Mouse (Mus musculus): Measurements from ENCODE around the gene Ndufaf2. TPM values are rescaled to one million over a fixed set of nuclear protein-coding genes. Genes with fewer than 3 reads are reported as not detected.

Gene Ndufaf2
- total RNA-seq, 1 experiment = 41.1 TPM

DNA sequence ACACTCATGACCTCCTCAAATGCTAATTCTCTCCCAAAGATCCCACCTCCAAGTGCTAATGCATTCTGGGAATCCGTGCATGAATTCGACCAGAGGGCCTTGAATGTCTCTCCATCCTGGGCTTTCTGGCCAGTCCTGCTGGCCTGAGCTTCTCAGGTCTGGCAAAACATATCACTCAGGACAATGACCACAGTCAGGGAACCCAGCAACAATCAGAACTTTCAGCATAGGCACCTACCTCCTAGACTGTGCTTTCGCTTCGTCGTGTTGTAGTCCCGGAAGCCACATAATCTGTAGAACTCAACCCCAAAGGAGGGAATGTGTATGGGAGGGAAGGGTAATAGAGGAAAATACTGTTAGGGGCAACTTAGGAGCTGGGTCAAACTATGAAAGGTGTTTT lies 179.0 kb downstream of the Ndufaf2 start:
- no peaks in the 10 kb centered on the region for H3K9me3 ChIP-seq (ENCODE audit: control insufficient read depth, insufficient read depth, low read depth, low read length)
- TF ChIP-seq ZNF384 (IDR thresholded peaks at IDR 0.05; ENCODE audit: low read depth, low read length) (no peak), HCFC1 (IDR thresholded peaks at IDR 0.05; ENCODE audit: borderline replicate concordance, insufficient read depth, low read length) (no peak)
- H3K4me1 ChIP-seq (ENCODE audit: control insufficient read depth in 2 of 2, insufficient read depth in 2 of 2, low read length in 2 of 2, poor library complexity in 1 of 2) = no peaks in the 10 kb centered on the region
- in situ Hi-C loops (cut with MboI; ENCODE audit: low sequenced_read_pairs in 2 of 2, unreplicated experiment in 2 of 2) = no loop called here
- DNase-seq (ENCODE audit: low read depth, low spot score) = no peak
- H3K36me3 ChIP-seq (ENCODE audit: control insufficient read depth, insufficient read depth, low read length, poor library complexity, severe bottlenecking) = no peaks in the 10 kb centered on the region
- no peak overlapping the region for H3K9ac ChIP-seq (ENCODE audit: insufficient read depth, low read depth, low read length, poor library complexity, severe bottlenecking)
- H3K4me3 ChIP-seq (ENCODE audit: insufficient read depth in 1 of 2, low read depth in 1 of 2, low read length in 2 of 2, poor library complexity in 1 of 2, severe bottlenecking in 1 of 2) = no peak overlapping the region
- no peak overlapping the region for H3K27ac ChIP-seq (ENCODE audit: insufficient read depth, low read depth, low read length, poor library complexity, severe bottlenecking)

DNA sequence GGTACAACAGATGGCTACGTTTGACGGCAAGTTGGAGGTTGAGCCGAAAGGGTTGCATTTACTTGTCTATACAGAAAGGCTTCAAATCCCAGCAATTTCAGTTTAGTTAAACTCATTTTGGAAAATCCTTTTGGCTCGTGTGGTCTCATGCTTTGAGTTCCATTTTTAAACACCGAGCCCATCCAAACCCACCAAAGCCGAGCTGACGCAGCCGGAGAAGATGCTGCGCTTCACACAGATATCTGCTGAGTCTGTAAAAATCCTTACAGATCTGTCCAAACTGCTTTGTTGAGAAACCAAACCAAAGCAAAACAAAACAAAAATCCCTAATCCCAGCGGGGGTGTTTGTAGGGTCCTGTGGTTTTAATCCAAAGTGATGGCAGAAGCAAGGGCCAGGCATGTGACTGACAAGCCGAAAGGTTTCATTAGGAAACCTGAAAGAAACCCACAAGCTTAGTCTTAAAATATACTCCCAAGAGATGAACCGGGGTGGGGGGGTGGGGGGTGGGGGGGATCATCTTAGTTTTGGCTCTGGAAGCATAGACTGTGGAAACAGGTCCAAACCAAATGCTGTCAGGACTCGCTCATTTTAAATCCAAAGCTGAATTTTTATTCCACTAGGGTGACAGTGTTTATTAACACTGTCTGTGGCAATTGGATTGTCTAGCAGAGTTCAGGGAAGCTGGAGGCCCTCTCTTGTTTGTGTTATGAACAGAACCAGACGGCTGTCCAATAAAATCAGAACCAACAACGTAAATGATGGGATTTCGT lies 181.4 kb downstream of the Ndufaf2 start:
- Histone ChIP-seq H3K36me3 (ENCODE audit: control insufficient read depth, insufficient read depth, low read length, poor library complexity, severe bottlenecking) (no peaks in the 10 kb centered on the region), H3K27ac (ENCODE audit: insufficient read depth, low read depth, low read length, poor library complexity, severe bottlenecking) (no peak overlapping the region), H3K9ac (ENCODE audit: insufficient read depth, low read depth, low read length, poor library complexity, severe bottlenecking) (no peak overlapping the region), H3K4me1 (ENCODE audit: control insufficient read depth in 2 of 2, insufficient read depth in 2 of 2, low read length in 2 of 2, poor library complexity in 1 of 2) (no peaks in the 10 kb centered on the region), H3K4me3 (ENCODE audit: insufficient read depth in 1 of 2, low read depth in 1 of 2, low read length in 2 of 2, poor library complexity in 1 of 2, severe bottlenecking in 1 of 2) (no peak overlapping the region), H3K9me3 (ENCODE audit: control insufficient read depth, insufficient read depth, low read depth, low read length) (no peaks in the 10 kb centered on the region)
- no peak for DNase-seq (ENCODE audit: low read depth, low spot score)
- TF ChIP-seq MAFK (IDR thresholded peaks at IDR 0.05; ENCODE audit: insufficient read depth, low read depth, low read length) (0 out of 2 replicates have a peak, but pooled peaks have one; percentile 12), ZC3H11A (IDR thresholded peaks at IDR 0.05; ENCODE audit: borderline replicate concordance, low read depth, low read length) (no peak), CHD2 (IDR thresholded peaks at IDR 0.05; ENCODE audit: low read depth, low read length) (no peak), HCFC1 (IDR thresholded peaks at IDR 0.05; ENCODE audit: borderline replicate concordance, insufficient read depth, low read length) (no peak)
- in situ Hi-C loops (cut with MboI; ENCODE audit: low sequenced_read_pairs in 2 of 2, unreplicated experiment in 2 of 2) = no loop called here

DNA sequence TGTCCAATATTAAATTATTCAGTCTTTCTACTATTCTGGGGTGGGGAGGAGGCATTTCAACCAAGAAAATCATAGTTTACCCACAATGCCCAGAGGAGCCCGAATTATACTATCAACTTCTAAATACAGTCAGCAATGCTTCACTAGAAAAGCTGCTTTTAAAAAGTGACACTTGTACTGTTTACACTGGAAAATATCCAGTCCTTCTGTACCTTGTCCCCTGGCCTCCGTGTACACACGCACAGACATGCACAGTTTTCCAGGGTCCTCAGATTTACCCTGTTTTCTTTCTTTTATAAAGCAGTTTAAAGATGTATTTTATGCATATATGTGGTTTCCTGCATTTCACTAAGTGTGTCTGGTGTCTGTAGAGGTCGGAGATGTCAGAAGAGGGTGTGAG lies 186.0 kb downstream of the Ndufaf2 start:
- no peak overlapping the region for H3K4me3 ChIP-seq (ENCODE audit: insufficient read depth in 1 of 2, low read depth in 1 of 2, low read length in 2 of 2, poor library complexity in 1 of 2, severe bottlenecking in 1 of 2)
- no peak overlapping the region for H3K27ac ChIP-seq (ENCODE audit: insufficient read depth, low read depth, low read length, poor library complexity, severe bottlenecking)
- no peak overlapping the region for H3K9ac ChIP-seq (ENCODE audit: insufficient read depth, low read depth, low read length, poor library complexity, severe bottlenecking)
- H3K9me3 ChIP-seq (ENCODE audit: control insufficient read depth, insufficient read depth, low read depth, low read length) = no peaks in the 10 kb centered on the region
- in situ Hi-C loops (cut with MboI; ENCODE audit: low sequenced_read_pairs in 2 of 2, unreplicated experiment in 2 of 2) = no loop called here
- TF ChIP-seq HCFC1 (IDR thresholded peaks at IDR 0.05; ENCODE audit: borderline replicate concordance, insufficient read depth, low read length) (no peak), CHD2 (IDR thresholded peaks at IDR 0.05; ENCODE audit: low read depth, low read length) (no peak), MAFK (IDR thresholded peaks at IDR 0.05; ENCODE audit: insufficient read depth, low read depth, low read length) (no peak), ZNF384 (IDR thresholded peaks at IDR 0.05; ENCODE audit: low read depth, low read length) (no peak), ZC3H11A (IDR thresholded peaks at IDR 0.05; ENCODE audit: borderline replicate concordance, low read depth, low read length) (no peak)
- no peaks in the 10 kb centered on the region for H3K36me3 ChIP-seq (ENCODE audit: control insufficient read depth, insufficient read depth, low read length, poor library complexity, severe bottlenecking)
- DNase-seq (ENCODE audit: low read depth, low spot score) = no peak
- H3K4me1 ChIP-seq (ENCODE audit: control insufficient read depth in 2 of 2, insufficient read depth in 2 of 2, low read length in 2 of 2, poor library complexity in 1 of 2) = peaks cover 0 to 4% of the 10 kb centered on the region in 2 experiments; a peak in 1 of 4 replicates

DNA sequence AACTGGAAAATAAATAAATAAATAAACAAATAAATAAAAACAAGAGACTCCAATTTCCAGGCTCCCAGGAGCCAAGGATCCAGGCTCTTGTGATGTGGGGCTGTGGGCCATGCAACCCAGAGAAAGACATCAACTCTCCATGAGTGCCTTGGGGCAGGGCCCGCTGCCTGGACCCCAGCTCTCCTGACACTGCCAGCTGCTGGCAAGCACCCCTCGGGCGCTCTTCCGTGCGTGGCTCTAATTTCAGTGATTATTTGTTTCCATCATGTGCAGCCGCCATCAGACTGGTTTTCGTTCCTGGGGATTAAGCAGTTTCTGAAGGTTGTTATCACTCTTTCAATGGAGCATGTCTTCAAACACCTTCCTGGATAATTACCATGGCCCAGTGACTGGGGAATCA lies 186.6 kb downstream of the Ndufaf2 start:
- in situ Hi-C loops (cut with MboI; ENCODE audit: low sequenced_read_pairs in 2 of 2, unreplicated experiment in 2 of 2) = no loop called here
- Histone ChIP-seq H3K9me3 (ENCODE audit: control insufficient read depth, insufficient read depth, low read depth, low read length) (no peaks in the 10 kb centered on the region), H3K4me3 (ENCODE audit: insufficient read depth in 1 of 2, low read depth in 1 of 2, low read length in 2 of 2, poor library complexity in 1 of 2, severe bottlenecking in 1 of 2) (no peak overlapping the region), H3K4me1 (ENCODE audit: control insufficient read depth in 2 of 2, insufficient read depth in 2 of 2, low read length in 2 of 2, poor library complexity in 1 of 2) (peaks cover 0 to 4% of the 10 kb centered on the region in 2 experiments; a peak in 1 of 4 replicates), H3K27ac (ENCODE audit: insufficient read depth, low read depth, low read length, poor library complexity, severe bottlenecking) (no peak overlapping the region), H3K9ac (ENCODE audit: insufficient read depth, low read depth, low read length, poor library complexity, severe bottlenecking) (no peak overlapping the region), H3K36me3 (ENCODE audit: control insufficient read depth, insufficient read depth, low read length, poor library complexity, severe bottlenecking) (no peaks in the 10 kb centered on the region)
- TF ChIP-seq CHD2 (IDR thresholded peaks at IDR 0.05; ENCODE audit: low read depth, low read length) (no peak), MAFK (IDR thresholded peaks at IDR 0.05; ENCODE audit: insufficient read depth, low read depth, low read length) (no peak), HCFC1 (IDR thresholded peaks at IDR 0.05; ENCODE audit: borderline replicate concordance, insufficient read depth, low read length) (no peak), ZNF384 (IDR thresholded peaks at IDR 0.05; ENCODE audit: low read depth, low read length) (no peak), ZC3H11A (IDR thresholded peaks at IDR 0.05; ENCODE audit: borderline replicate concordance, low read depth, low read length) (no peak)
- DNase-seq (ENCODE audit: low read depth, low spot score) = no peak
